Mouse (Mus musculus) gastrocnemius, adult 18-20 months (tissue): ENCODE measurements around the gene Stard3. TPM values are rescaled to one million over a fixed set of nuclear protein-coding genes. Genes with fewer than 3 reads are reported as not detected.

Experiments used
- DNase-seq: peaks from one replicate; pipeline ENCODE4 v3.0.0; 2021; ENCODE audit warnings: low spot score
- total RNA-seq, 2 experiments: library from RNA; stranded (reverse); gene quantifications; 2 replicates each; pipeline ENCODE4 v1.2.3; 2021

Stard3 gene
- total RNA-seq, 2 experiments from 2014 or later, result 11.1 to 13.6 TPM

DNA sequence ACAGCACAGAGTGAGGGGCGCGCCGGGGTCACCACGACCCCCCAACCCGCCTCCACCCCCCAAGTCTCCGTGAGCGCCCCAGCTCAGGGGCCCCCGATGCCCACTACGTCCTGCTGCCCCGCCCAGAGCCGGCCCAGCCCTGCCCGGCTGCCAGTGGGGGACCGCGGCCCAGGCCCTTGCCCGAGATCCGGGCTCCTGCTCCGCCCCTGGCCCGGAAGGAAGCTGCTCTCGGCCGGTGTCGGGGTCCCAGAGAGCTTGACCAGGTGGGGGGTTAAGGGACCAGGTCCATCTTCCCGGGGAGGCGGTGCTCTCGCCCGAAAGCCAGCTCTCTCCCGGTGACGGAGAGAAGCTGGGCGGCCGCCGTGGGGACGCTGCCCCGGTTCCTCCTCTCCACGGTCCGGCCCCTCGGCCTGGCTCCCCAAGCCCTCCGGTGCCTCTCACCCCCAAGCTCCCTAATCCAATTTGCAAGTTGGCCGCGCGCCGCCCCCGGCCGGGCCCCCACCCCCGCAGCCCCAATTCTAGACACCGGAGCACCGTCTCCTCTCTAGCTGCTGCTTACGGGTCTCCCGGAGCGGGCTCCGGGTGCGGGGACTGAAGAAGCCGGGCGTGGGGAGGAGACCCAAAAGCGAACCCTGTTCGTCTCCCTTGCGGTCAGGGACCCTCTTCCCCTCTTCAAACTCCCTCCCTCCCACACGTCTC lies 29.6 kb upstream of the Stard3 start:
- no peak for DNase-seq

DNA sequence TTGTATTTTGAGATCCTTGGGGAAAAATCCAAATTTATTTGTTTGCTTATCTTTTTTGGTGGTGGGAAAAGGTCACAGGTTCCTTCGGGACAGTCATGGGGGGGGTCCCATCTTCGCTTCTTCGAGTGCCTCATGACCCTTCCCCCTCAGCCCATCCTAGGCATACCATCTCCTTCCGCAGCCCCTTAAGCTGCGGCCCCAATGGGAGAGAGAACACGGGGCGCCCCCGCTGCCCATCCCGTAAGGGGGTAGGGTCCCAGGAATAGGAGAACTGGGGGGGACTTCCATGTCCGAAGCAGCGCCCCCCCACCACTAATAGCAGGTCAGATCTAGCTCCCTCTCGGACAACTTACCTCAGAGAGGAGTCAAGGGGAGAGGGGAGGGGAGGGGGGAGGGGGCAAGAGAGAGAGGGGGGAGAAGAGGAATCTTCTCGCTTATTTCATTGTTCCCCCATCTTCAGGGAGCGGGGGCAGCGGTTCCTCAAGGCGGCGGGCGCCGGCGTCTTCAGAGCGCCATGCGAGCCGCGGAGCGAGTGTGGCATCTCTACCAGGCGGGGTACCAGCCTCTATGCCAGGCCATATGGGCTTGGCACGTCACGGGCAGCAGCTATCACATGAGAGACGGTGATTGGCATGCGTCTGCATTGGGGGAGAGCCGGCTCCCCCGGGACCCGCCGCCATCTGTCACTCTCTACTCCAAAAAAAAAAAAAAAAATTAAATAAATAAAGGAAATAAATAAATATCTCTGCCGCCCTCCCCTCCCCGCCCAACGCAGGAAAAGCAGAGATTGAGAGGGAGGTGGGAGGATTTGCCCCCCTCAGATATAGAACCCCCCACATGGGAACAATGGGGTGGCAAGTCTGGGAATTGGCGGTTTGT lies 28.8 kb upstream of the Stard3 start, which contains the start of gene Neurod2:
Neurod2 (minus strand) TSS at position 568 of the 879 bp plus-strand sequence.
- no peak for DNase-seq

DNA sequence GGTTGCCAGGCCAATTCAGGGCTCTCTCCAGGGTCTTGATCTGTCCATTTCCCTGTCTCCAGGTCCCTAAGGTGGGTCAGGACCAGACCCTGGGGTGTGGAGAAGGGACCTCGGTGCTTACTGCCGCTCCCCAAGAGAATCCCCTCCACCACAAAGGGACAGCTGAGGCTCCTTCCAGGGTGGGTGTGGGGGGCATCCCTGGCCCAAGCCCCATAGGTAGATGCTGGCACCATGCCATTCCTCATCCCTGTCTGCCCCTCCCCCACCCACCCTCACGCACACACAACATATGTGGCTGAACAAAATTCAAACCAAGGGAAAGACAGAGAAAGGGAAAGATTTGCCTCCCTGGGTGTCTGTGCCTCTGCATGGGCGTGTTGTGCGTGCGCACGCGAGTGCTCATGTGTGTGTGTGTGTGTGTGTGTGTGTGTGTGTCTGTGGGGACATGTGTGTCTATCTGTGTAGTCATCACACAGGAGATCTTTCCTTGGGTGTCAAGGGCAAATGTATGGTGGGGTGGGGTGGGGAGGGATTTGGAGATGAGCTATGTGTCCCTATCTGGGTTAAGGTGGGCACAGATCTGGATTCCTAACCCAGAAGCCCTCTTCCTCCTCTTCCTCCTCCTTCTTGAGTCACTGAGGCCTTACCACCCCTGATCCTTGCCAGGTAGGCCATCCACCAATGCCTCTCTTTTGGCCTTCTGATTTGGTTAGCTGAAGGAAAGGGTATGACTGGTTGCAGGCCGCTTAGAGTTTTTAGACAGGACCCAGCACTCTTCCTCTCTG lies 28.0 kb upstream of the Stard3 start:
- DNase-seq, result no peak

GRCm38 (mm10) chr11:98330745-98331204 lies 27.4 kb upstream of the Stard3 start:
- DNase-seq, result no peak

DNA sequence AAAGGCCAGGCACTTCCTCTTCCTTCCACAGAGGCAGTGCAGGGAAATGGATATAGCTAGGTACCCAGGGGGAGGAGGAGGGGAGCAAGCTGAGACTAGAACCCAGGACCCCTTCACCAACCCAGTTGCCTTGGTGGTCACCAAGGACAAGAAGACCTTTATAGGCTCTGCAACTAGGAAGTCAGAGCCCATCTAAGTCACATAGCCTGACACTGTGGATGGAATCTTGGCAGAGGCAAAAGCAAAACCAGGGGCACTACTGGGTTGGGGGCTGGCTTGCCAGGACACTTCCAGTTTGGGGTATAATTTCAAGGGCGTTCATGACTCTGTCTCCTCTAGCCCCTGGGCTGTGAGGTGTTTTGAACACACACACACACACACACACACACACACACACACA lies 26.8 kb upstream of the Stard3 start:
- no peak for DNase-seq

GRCm38 (mm10) chr11:98332186-98332585 lies 26.0 kb upstream of the Stard3 start:
- no peak for DNase-seq

- no peak for DNase-seq
Measured at GRCm38 (mm10) chr11:98332841-98333240, 25.3 kb upstream of the Stard3 start.

DNA sequence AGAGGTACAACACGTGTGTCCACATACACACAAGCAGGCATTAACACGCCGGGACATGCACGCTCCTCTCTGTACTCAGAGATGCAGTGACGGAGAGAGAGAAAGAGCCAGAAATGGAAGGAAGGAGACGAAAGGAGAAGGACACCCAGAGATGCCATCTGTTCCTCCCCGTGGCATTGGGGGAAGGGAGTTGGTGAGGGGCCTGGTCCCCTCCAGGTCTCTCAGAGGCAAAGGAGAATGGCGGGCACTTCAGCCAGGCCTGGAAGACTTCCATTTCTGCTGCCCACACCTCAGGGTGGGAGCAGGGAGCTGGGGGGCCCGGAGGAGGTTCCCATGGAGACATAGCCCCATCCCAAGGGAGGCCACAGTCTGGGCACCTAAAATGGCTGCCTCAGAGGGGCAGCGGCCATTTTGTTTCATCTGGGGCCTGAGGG lies 24.9 kb upstream of the Stard3 start:
- DNase-seq, result no peak

DNA sequence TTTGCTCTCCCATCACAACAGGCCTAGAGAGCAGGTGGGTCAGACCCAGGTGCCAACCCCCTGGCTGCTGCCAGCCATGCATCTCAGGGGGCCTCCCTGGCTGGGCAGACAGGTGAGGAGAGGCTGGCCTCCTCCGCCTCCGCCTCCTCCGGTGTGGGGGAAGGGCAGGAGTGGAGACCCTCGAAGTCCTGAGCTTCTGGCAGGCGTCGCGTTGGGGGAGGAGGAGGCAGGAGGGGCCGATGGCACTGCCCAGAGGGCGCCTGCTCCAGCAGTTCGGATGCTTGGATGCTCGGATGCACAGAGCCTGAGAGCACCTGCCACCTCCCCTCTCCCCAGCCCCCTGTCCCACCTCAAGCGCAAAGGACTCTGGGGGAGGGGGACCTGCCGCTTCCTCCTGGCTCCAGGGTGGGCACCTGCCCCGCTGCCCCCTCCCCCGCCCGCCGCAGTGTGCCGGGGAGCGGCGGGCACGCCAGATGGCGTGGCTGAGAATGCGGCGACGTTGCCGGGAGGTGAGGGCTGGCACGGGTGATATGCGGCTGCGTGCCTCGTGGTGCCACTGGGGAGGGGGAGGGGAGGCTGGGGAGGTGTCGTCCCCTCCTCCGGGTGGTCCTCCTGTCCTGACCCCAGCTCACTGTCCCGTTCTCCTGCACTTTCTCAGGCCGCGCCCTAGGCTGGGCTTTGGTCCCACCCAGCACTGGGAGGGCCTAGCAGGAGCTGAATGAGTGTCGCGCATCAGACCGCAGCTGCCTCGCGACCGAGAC lies 24.0 kb upstream of the Stard3 start:
- no peak for DNase-seq

DNA sequence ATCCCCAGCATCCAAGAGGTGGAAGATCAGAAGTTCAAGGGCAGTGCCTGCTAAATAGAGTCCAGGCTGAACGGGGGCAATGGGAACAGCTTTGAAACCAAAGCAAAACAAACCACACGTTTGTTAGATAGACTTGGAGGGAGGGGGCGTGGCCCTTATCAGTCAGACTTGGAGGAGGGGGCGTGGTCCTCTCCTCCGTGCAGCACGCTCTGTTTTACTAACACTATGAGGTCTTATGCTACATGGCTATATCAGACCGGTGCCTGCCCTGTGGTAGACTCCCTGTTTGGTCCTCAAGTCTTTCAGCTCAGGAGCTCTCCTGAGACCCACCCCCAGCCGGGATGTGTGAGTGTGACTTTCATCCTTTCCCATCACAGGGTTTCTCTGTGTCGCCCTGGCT lies 22.9 kb upstream of the Stard3 start:
- DNase-seq, result no peak

GRCm38 (mm10) chr11:98336245-98337107 lies 21.7 kb upstream of the Stard3 start:
- no peak for DNase-seq

- DNase-seq, result no peak
Measured at GRCm38 (mm10) chr11:98338507-98338961, 19.6 kb upstream of the Stard3 start.

DNA sequence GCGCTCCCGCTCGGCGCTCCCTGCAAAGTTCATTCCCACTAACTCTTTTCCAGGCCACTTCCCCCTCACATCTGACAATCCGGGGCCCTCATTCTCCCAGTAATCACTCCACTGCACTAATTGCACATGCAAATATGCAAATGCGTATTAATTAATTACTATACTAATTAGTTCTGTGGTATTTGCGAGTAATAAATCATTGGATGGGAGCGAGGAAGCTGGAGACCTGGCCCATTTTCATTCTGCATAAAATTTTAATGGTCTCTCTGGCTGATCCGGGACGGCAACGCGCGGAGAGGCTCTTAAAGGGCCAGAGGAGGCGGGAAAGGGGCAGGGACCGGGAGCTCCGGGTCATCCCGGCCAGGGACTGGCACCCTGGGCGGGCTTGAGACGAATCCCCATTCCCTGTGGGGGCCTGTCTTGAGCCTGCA lies 19.1 kb upstream of the Stard3 start:
- no peak for DNase-seq

DNA sequence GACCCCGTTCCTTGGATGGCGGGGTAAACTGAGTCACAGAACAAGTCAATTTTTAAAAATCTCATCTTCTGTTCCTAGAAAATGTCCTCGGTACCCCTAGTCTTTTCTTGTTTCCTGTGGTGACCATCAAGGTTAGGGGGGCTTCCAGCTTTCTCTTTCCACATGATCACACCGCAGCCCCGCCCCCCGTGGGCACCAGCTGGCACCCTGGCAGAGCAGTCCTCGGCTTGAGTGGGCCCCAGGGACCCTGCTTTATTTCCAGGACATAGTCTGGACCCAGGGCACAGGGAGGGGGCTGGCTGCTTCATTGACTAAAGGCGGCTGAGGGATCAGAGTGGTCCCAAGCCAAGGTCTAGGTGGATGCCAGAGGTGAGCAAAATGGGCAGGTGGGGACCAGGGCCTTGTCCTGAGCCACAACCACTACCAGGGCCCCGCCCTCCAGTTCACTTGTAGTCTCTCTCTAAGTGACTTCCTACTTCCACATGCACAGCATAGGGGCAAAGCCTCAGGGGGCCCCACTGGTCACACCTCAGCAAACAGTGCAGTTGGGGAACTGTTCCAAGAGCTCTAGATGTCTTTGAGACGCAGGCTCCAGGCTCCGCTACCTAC lies 18.4 kb upstream of the Stard3 start:
- DNase-seq, result no peak

DNA sequence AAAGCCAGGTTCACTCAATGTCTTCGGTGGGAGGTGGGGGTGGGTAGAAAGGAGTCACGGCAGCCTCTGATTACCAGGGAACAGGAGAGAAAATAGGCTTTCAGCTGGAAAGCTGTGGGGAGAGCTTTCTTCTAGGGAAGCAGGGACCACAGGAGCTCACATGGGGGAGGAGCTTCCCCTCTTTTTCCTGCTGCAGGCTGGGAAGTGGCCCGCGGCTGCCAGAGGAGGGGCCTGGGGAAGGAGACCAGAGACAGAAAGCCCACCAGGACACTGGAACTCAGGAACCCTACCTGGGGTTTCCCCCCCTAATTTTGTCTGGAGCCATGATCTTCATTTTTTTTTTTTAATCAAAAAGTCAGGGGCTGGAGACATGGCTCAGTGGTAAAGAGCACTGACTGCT lies 17.6 kb upstream of the Stard3 start:
- DNase-seq, result no peak

DNA sequence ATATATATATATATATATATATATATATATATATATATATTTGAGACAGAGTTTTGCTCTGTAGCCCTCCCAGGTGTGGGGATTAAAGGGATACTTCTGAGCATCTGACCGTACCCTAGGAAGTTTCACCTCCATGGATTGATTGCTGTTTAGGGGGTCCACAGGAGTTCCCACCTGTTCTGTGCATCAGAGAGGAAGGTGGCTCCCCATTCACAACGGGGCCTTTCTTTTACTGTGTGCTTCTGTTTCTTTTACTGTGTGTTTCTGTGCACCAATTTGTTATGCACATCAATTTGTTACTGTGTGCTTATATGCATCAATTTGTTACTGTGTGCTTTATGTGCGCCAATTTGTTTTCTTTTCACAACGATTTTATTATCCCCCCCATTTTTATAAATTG lies 17.0 kb upstream of the Stard3 start:
- no peak for DNase-seq

GRCm38 (mm10) chr11:98342000-98342945 lies 15.9 kb upstream of the Stard3 start:
- DNase-seq, result peak; percentile 95

DNA sequence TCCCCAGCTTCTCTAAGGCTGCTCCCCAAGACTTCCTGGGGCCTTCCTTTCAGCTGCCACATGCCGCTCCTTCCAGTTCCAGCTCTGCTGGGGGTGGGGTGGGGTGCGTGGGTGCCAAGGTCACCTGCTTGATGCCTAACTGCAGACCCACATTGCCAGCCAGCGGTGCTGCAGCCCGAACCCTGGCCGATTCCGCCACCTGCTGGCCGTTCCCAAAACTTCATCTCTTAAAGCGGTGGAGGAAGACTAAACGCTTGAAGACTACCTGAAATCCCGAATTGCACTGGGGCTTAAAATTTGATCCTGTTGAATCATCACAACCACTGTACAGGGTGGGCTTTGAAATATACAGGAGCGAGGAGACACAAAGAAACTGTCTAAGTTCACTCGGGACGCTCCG lies 12.9 kb upstream of the Stard3 start:
- peak; percentile 72 for DNase-seq
